Mouse (Mus musculus) MEL (cell line): ENCODE results near the gene Pole. TPM values are rescaled to one million over a fixed set of nuclear protein-coding genes. Genes with fewer than 3 reads are reported as not detected.

Source experiments
- DNase-seq: peaks from one replicate; pipeline ENCODE4 v3.0.0; 2011; ENCODE audit warnings: low read depth, low spot score
- H3K27ac ChIP-seq: 2 replicates; pipeline ENCODE4 v1.5.1; 2012; ENCODE audit warnings: low read depth, mild to moderate bottlenecking, control low read depth, low read length, moderate library complexity; ENCODE audit not compliant: control insufficient read depth
- H3K27me3 ChIP-seq, 2 experiments: fragments of 150-350 bp in 1 of 2; sonication (generic) in 1 of 2; 2 replicates each; pipeline ENCODE4 v1.6.1; 2012; ENCODE audit warnings: low read length in 2 of 2, mild to moderate bottlenecking in 2 of 2, improper control_type of control experiment in 1 of 2, moderate library complexity in 1 of 2; ENCODE audit not compliant: insufficient read depth in 2 of 2, control insufficient read depth in 1 of 2
- H3K36me3 ChIP-seq, 2 experiments: 2 replicates each; pipeline ENCODE4 v1.6.1; 2012 to 2014; ENCODE audit warnings: low read length in 2 of 2, improper control_type of control experiment in 1 of 2, inconsistent platforms in 1 of 2, mild to moderate bottlenecking in 1 of 2; ENCODE audit not compliant: insufficient read depth in 2 of 2, control insufficient read depth in 1 of 2
- H3K4me1 ChIP-seq, 2 experiments: fragments of 150-350 bp in 1 of 2; sonication (generic) in 1 of 2; 2 replicates each; pipeline ENCODE4 v1.6.1; 2012; ENCODE audit warnings: low read length in 2 of 2, improper control_type of control experiment in 1 of 2, mild to moderate bottlenecking in 1 of 2; ENCODE audit not compliant: insufficient read depth in 2 of 2, control insufficient read depth in 1 of 2
- H3K4me3 ChIP-seq, 2 experiments: fragments of 150-350 bp in 1 of 2; sonication (generic) in 1 of 2; 2 replicates each; pipeline ENCODE4 v1.5.1; 2012; ENCODE audit warnings: low read depth in 2 of 2, low read length in 2 of 2, mild to moderate bottlenecking in 2 of 2, moderate library complexity in 2 of 2, control low read depth in 1 of 2, improper control_type of control experiment in 1 of 2; ENCODE audit not compliant: control insufficient read depth in 1 of 2, insufficient read depth in 1 of 2
- H3K79me2 ChIP-seq: 2 replicates; pipeline ENCODE4 v1.6.1; 2012; ENCODE audit warnings: mild to moderate bottlenecking, low read length, moderate library complexity; ENCODE audit not compliant: control insufficient read depth, poor library complexity, insufficient read depth
- H3K9ac ChIP-seq: 2 replicates; pipeline ENCODE4 v1.6.1; 2012; ENCODE audit warnings: low read depth, mild to moderate bottlenecking, control low read depth, low read length, moderate library complexity; ENCODE audit not compliant: control insufficient read depth, poor library complexity, severe bottlenecking
- H3K9me3 ChIP-seq: fragments of 150-350 bp; sonication (generic); replicated peaks from 2 replicates; pipeline ENCODE4 v1.6.1; 2012; ENCODE audit warnings: mild to moderate bottlenecking, low read length, improper control_type of control experiment, moderate library complexity; ENCODE audit not compliant: insufficient read depth
- BHLHE40 ChIP-seq: IDR thresholded peaks from 2 replicates; pipeline ENCODE4 v1.6.1; 2012; ENCODE audit warnings: low read depth, mild to moderate bottlenecking, inconsistent platforms, low read length, improper control_type of control experiment, borderline replicate concordance
- CHD1 ChIP-seq: IDR thresholded peaks from 2 replicates; pipeline ENCODE4 v1.6.1; 2012; ENCODE audit warnings: low read depth, mild to moderate bottlenecking, inconsistent platforms, low read length, improper control_type of control experiment
- CHD2 ChIP-seq: IDR thresholded peaks from 2 replicates; pipeline ENCODE4 v1.6.1; 2011; ENCODE audit warnings: low read length, improper control_type of control experiment
- CTCF ChIP-seq, 3 experiments: IDR thresholded peaks in 2 of 3; conservative IDR thresholded peaks in 1 of 3; 2 replicates each; pipeline ENCODE4 v1.5.1; 2011 to 2012; ENCODE audit warnings: low read length in 3 of 3, low read depth in 2 of 3, mild to moderate bottlenecking in 2 of 3, improper control_type of control experiment in 1 of 3, inconsistent platforms in 1 of 3, mixed read lengths in 1 of 3, moderate library complexity in 1 of 3; ENCODE audit not compliant: control insufficient read depth in 1 of 3, insufficient read depth in 1 of 3, poor library complexity in 1 of 3, severe bottlenecking in 1 of 3
- E2F4 ChIP-seq: IDR thresholded peaks from 2 replicates; pipeline ENCODE4 v1.6.1; 2011; ENCODE audit warnings: low read depth, low read length, improper control_type of control experiment, borderline replicate concordance
- ELF1 ChIP-seq: IDR thresholded peaks from 2 replicates; pipeline ENCODE4 v1.6.1; 2014; ENCODE audit warnings: low read depth, mild to moderate bottlenecking, inconsistent platforms, low read length, improper control_type of control experiment, moderate library complexity
- EP300 ChIP-seq, 2 experiments: IDR thresholded peaks; 2 replicates each; pipeline ENCODE4 v1.6.1; 2011; ENCODE audit warnings: improper control_type of control experiment in 2 of 2, low read length in 2 of 2, low read depth in 1 of 2, mild to moderate bottlenecking in 1 of 2
- ETS1 ChIP-seq: IDR thresholded peaks from 2 replicates; pipeline ENCODE4 v1.6.1; 2012; ENCODE audit warnings: low read depth, mild to moderate bottlenecking, inconsistent platforms, low read length, improper control_type of control experiment, moderate library complexity
- GABPA ChIP-seq: IDR thresholded peaks from 2 replicates; pipeline ENCODE4 v1.6.1; 2012; ENCODE audit warnings: low read depth, mild to moderate bottlenecking, inconsistent platforms, low read length, improper control_type of control experiment, moderate library complexity
- GATA1 ChIP-seq: IDR thresholded peaks from 2 replicates; pipeline ENCODE4 v1.6.1; 2011; ENCODE audit warnings: low read depth, low read length, improper control_type of control experiment
- HCFC1 ChIP-seq: IDR thresholded peaks from 2 replicates; pipeline ENCODE4 v1.6.1; 2012; ENCODE audit warnings: low read depth, mild to moderate bottlenecking, inconsistent platforms, low read length, improper control_type of control experiment, moderate library complexity
- JUND ChIP-seq: IDR thresholded peaks from 2 replicates; pipeline ENCODE4 v1.6.1; 2011; ENCODE audit warnings: low read depth, mild to moderate bottlenecking, improper control_type of control experiment, low read length
- KAT2A ChIP-seq: conservative IDR thresholded peaks from 2 replicates; pipeline ENCODE4 v1.6.1; 2012; ENCODE audit warnings: low read depth, low read length, improper control_type of control experiment, inconsistent platforms
- MAFK ChIP-seq: IDR thresholded peaks from 2 replicates; pipeline ENCODE4 v1.6.1; 2011; ENCODE audit warnings: low read depth, mild to moderate bottlenecking, low read length, improper control_type of control experiment, borderline replicate concordance
- MEF2A ChIP-seq: IDR thresholded peaks from 2 replicates; pipeline ENCODE4 v1.6.1; 2014; ENCODE audit warnings: low read depth, mild to moderate bottlenecking, inconsistent platforms, low read length, improper control_type of control experiment; ENCODE audit not compliant: poor library complexity, insufficient replicate concordance, severe bottlenecking; ENCODE audit errors: extremely low read depth
- MXI1 ChIP-seq: IDR thresholded peaks from 2 replicates; pipeline ENCODE4 v1.6.1; 2011; ENCODE audit warnings: mild to moderate bottlenecking, low read depth, low read length, improper control_type of control experiment
- MYB ChIP-seq: IDR thresholded peaks from 2 replicates; pipeline ENCODE4 v1.6.1; 2011; ENCODE audit warnings: mild to moderate bottlenecking, low read depth, low read length, improper control_type of control experiment
- MYC ChIP-seq: IDR thresholded peaks from 2 replicates; pipeline ENCODE4 v1.6.1; 2011; ENCODE audit warnings: low read depth, mild to moderate bottlenecking, low read length, improper control_type of control experiment, moderate library complexity
- NELFE ChIP-seq: IDR thresholded peaks from 2 replicates; pipeline ENCODE4 v1.6.1; 2011; ENCODE audit warnings: low read depth, low read length, improper control_type of control experiment
- NRF1 ChIP-seq: IDR thresholded peaks from 2 replicates; pipeline ENCODE4 v1.6.1; 2014; ENCODE audit warnings: low read depth, mild to moderate bottlenecking, inconsistent platforms, low read length, improper control_type of control experiment, moderate library complexity; ENCODE audit not compliant: poor library complexity, insufficient read depth, severe bottlenecking
- POLR2AphosphoS5 ChIP-seq: IDR thresholded peaks from 2 replicates; pipeline ENCODE4 v1.6.1; 2012; ENCODE audit warnings: low read depth, borderline replicate concordance, mild to moderate bottlenecking, inconsistent platforms, low read length, moderate library complexity, mixed read lengths
- RAD21 ChIP-seq: IDR thresholded peaks from 2 replicates; pipeline ENCODE4 v1.6.1; 2011; ENCODE audit warnings: mild to moderate bottlenecking, low read depth, low read length, improper control_type of control experiment
- RCOR1 ChIP-seq: IDR thresholded peaks from 2 replicates; pipeline ENCODE4 v1.6.1; 2012; ENCODE audit warnings: low read depth, mild to moderate bottlenecking, inconsistent platforms, low read length, improper control_type of control experiment
- SIN3A ChIP-seq: IDR thresholded peaks from 2 replicates; pipeline ENCODE4 v1.6.1; 2012; ENCODE audit warnings: low read length, improper control_type of control experiment, inconsistent platforms
- SMC3 ChIP-seq: IDR thresholded peaks from 2 replicates; pipeline ENCODE4 v1.6.1; 2011; ENCODE audit warnings: low read depth, low read length, improper control_type of control experiment
- TAL1 ChIP-seq: IDR thresholded peaks from 2 replicates; pipeline ENCODE4 v1.6.1; 2012; ENCODE audit warnings: mild to moderate bottlenecking, inconsistent platforms, low read length, moderate library complexity, mixed read lengths
- TBP ChIP-seq: IDR thresholded peaks from 2 replicates; pipeline ENCODE4 v1.8.0; 2011; ENCODE audit warnings: low read depth, low read length, improper control_type of control experiment
- UBTF ChIP-seq: IDR thresholded peaks from 2 replicates; pipeline ENCODE4 v1.6.1; 2012; ENCODE audit warnings: low read depth, mild to moderate bottlenecking, inconsistent platforms, low read length, improper control_type of control experiment, moderate library complexity, borderline replicate concordance; ENCODE audit not compliant: insufficient read depth
- ZC3H11A ChIP-seq: IDR thresholded peaks from 2 replicates; pipeline ENCODE4 v1.6.1; 2012; ENCODE audit warnings: low read depth, mild to moderate bottlenecking, inconsistent platforms, low read length, improper control_type of control experiment
- ZMIZ1 ChIP-seq: IDR thresholded peaks from 2 replicates; pipeline ENCODE4 v1.6.1; 2012; ENCODE audit warnings: low read depth, mild to moderate bottlenecking, inconsistent platforms, low read length, improper control_type of control experiment, moderate library complexity
- ZNF384 ChIP-seq: IDR thresholded peaks from 2 replicates; pipeline ENCODE4 v1.6.1; 2012; ENCODE audit warnings: low read depth, mild to moderate bottlenecking, inconsistent platforms, low read length, improper control_type of control experiment
- polyA plus RNA-seq, 2 experiments: library from polyadenylated mRNA; stranded (reverse) in 1 of 2; unstranded in 1 of 2; fragments of >175 nt in 1 of 2; fragments of >200 nt in 1 of 2; gene quantifications; 2 replicates each; pipeline versions ENCODE4 v1.2.1 to v1.2.4; 2012; ENCODE audit warnings: low replicate concordance in 2 of 2, low read depth in 1 of 2; ENCODE audit not compliant: insufficient read length in 2 of 2, insufficient read depth in 1 of 2, missing spikeins in 1 of 2
- total RNA-seq: library from RNA; depleted of rRNA; stranded (reverse); fragments of 300-350 nt; gene quantifications from 2 replicates; pipeline ENCODE4 v1.2.3, GENCODE M21; 2012

Gene Pole
- total and polyA plus RNA-seq, 3 experiments: 32.4 to 81.4 (median 52.6) TPM

DNA sequence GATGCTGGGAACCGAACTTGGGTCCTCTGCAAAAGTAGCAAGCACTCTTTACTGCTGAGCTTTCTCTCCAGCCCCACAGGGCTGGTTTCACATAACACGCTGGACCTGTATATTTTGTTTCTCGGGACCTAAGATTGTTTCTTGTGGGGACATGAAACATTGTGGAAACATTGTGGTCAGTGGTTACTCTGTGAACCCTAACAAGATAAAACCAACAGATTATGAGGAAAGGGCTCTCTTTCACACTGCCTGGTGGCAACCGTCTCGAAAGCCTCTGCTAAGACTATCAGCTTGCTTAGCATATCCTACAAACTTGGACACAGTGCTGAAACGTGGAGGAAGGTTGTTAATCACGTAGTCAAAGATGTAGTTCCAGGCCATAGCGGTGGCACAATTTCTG, 60.9 kb downstream of the Pole start:
- H3K4me3 ChIP-seq: no peak overlapping the region
- TF ChIP-seq BHLHE40 (no peak), CTCF (IDR thresholded peaks at IDR 0.05 in 2 of 3, conservative IDR thresholded peaks at IDR 0.05 in 1 of 3; ENCODE audit: control insufficient read depth in 1 of 3, insufficient read depth in 1 of 3, low read depth in 2 of 3, low read length in 3 of 3, poor library complexity in 1 of 3, severe bottlenecking in 1 of 3) (no peak), KAT2A (no peak), CHD2 (no peak), UBTF (no peak), HCFC1 (no peak), JUND (no peak), MXI1 (no peak), ELF1 (no peak), ZNF384 (no peak), RCOR1 (no peak), NRF1 (no peak), POLR2AphosphoS5 (no peak), MYC (no peak), CHD1 (no peak), E2F4 (no peak), ETS1 (no peak), MEF2A (no peak), GATA1 (no peak), SIN3A (no peak)
- H3K79me2 ChIP-seq: no peaks in the 10 kb centered on the region
- H3K27me3 ChIP-seq: no peaks in the 10 kb centered on the region
- H3K9ac ChIP-seq: no peak overlapping the region
- no peaks in the 10 kb centered on the region for H3K9me3 ChIP-seq
- no peak overlapping the region for H3K27ac ChIP-seq
- no peak for DNase-seq
- no peaks in the 10 kb centered on the region for H3K36me3 ChIP-seq
- no peaks in the 10 kb centered on the region for H3K4me1 ChIP-seq

DNA sequence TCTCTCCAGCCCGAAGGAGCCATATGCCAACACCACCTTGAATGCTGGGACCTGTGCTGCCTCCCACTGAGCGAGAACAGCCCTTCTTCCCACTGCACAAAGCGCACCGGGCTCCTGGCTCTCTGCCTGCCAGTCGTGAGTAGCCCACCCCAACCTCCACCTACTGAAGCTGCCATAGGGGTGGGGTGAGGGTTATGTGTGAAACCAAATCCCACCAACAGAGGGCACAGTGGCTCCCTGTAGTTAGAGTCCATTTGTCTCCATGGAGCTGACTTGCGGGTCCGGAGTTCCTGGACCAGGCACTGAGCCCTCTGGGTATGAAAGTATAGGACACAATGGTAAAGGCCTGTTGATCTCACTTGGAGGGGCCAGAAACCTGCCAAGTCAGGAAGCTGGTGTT, 68.6 kb downstream of the Pole start:
- Histone ChIP-seq H3K27ac (no peak overlapping the region), H3K4me3 (no peak overlapping the region), H3K9ac (no peak overlapping the region), H3K4me1 (no peaks in the 10 kb centered on the region), H3K9me3 (no peaks in the 10 kb centered on the region), H3K27me3 (no peaks in the 10 kb centered on the region), H3K36me3 (no peaks in the 10 kb centered on the region), H3K79me2 (no peaks in the 10 kb centered on the region)
- peak; percentile 61 for DNase-seq
- TF ChIP-seq MAFK (no peak), ZMIZ1 (no peak), SMC3 (peak; percentile 48), SIN3A (no peak), RAD21 (peak; percentile 19), TBP (no peak), RCOR1 (no peak), MXI1 (no peak), NRF1 (no peak), EP300 (IDR thresholded peaks at IDR 0.05; ENCODE audit: low read depth in 1 of 2, low read length in 2 of 2) (no peak), NELFE (no peak), UBTF (no peak), BHLHE40 (no peak), ZC3H11A (no peak), MYB (no peak), KAT2A (no peak), TAL1 (no peak), CTCF (IDR thresholded peaks at IDR 0.05 in 2 of 3, conservative IDR thresholded peaks at IDR 0.05 in 1 of 3; ENCODE audit: control insufficient read depth in 1 of 3, insufficient read depth in 1 of 3, low read depth in 2 of 3, low read length in 3 of 3, poor library complexity in 1 of 3, severe bottlenecking in 1 of 3) (peak; percentile 52 to 62 (median 57)), ETS1 (no peak), CHD2 (no peak), GABPA (no peak)
